Mouse (Mus musculus) left cerebral cortex, postnatal 14 days (tissue): ENCODE data around the gene Tmem136. TPM values are rescaled to one million over a fixed set of nuclear protein-coding genes. Genes with fewer than 3 reads are reported as not detected.

Source experiments
- DNase-seq, 2 experiments: peaks; one replicate each; pipeline ENCODE4 v3.0.0; 2021 to 2022; ENCODE audit warnings: low spot score in 2 of 2, mixed read lengths in 1 of 2
- intact Hi-C: fragments of 180-260 bp; cut with DNase I; formaldehyde crosslinking; loops from one replicate; pipeline ENCODE4 v1.15.1; 2025
- total RNA-seq, 2 experiments: library from RNA; stranded (reverse); gene quantifications; 2 replicates each; pipeline ENCODE4 v1.2.3; 2021

Tmem136 gene
- total RNA-seq, 2 experiments from 2014 or later: 15.4 to 18.0 TPM

GRCm38 (mm10) chr9:43085686-43086285 lies 30.6 kb downstream of the Tmem136 start:
- intact Hi-C loops: no loop called here
- no peak for DNase-seq

- DNase-seq: no peak
- intact Hi-C loops: no loop called here
Observed at GRCm38 (mm10) chr9:43084496-43085362, 31.6 kb downstream of the Tmem136 start.

- DNase-seq: no peak
- intact Hi-C loops: no loop called here
Observed at GRCm38 (mm10) chr9:43083441-43084055, 32.8 kb downstream of the Tmem136 start.

- intact Hi-C loops: no loop called here
- DNase-seq: no peak
Observed at GRCm38 (mm10) chr9:43078711-43079110, 37.7 kb downstream of the Tmem136 start.

GRCm38 (mm10) chr9:43076163-43076562 lies 40.2 kb downstream of the Tmem136 start:
- no peak for DNase-seq
- intact Hi-C loops: no loop called here

- intact Hi-C loops: no loop called here
- DNase-seq: no peak
Observed at GRCm38 (mm10) chr9:43074611-43075010, 41.8 kb downstream of the Tmem136 start.

- intact Hi-C loops: no loop called here
Observed at GRCm38 (mm10) chr9:43071741-43072140, 44.6 kb downstream of the Tmem136 start.

GRCm38 (mm10) chr9:43071176-43071575 lies 45.2 kb downstream of the Tmem136 start:
- intact Hi-C loops: no loop called here
- peak; percentile 19 to 47 for DNase-seq

More at GRCm38 (mm10) chr9:43071741-43072140, 44.6 kb downstream of the Tmem136 start:
- DNase-seq: no peak

GRCm38 (mm10) chr9:43070566-43070965 lies 45.8 kb downstream of the Tmem136 start:
- no peak for DNase-seq
- intact Hi-C loops: no loop called here

GRCm38 (mm10) chr9:43070153-43070552 lies 46.2 kb downstream of the Tmem136 start:
- DNase-seq: no peak
- intact Hi-C loops: no loop called here

GRCm38 (mm10) chr9:43067896-43068295 lies 48.5 kb downstream of the Tmem136 start:
- intact Hi-C loops: no loop called here
- DNase-seq: no peak

- intact Hi-C loops: no loop called here
- no peak for DNase-seq
Observed at GRCm38 (mm10) chr9:43065231-43065630, 51.1 kb downstream of the Tmem136 start.

GRCm38 (mm10) chr9:43061545-43061944 lies 54.8 kb downstream of the Tmem136 start:
- no peak for DNase-seq

More at GRCm38 (mm10) chr9:43061545-43061944, 54.8 kb downstream of the Tmem136 start:
- intact Hi-C loops: no loop called here

Other genes with a start within 250 kb of the Tmem136 start
- 10 to 100 TPM; 16.0 to 16.7 TPM for gene Grik4, start 172.1 kb downstream of the Tmem136 start, total RNA-seq
- 100 to 1,000 TPM; 156 to 159 TPM for gene Arhgef12, start 9.3 kb downstream of the Tmem136 start, total RNA-seq
- gene Pou2f3, start 93.8 kb upstream of the Tmem136 start, total RNA-seq: not detected
- 10 to 100 TPM; 13.6 to 14.2 TPM for gene Oaf, start 123.3 kb upstream of the Tmem136 start, total RNA-seq
- under 1 TPM; 0.22 to 0.23 TPM for gene Trim29, start 194.3 kb upstream of the Tmem136 start, total RNA-seq